Mouse (Mus musculus): ENCODE results near the gene Cyb561a3. TPM values are rescaled to one million over a fixed set of nuclear protein-coding genes. Genes with fewer than 3 reads are reported as not detected.

Gene Cyb561a3
- polyA plus RNA-seq, 1 experiment from 2014 or later: 22.6 TPM

- H3K4me2 ChIP-seq (ENCODE audit: low read depth, low read length): no peak overlapping the region
- H3K4me1 ChIP-seq (ENCODE audit: control insufficient read depth, insufficient read depth, low read length): no peaks in the 10 kb centered on the region; the same call in 1 of the 2 replicates
- no peaks in the 10 kb centered on the region for H3K27me3 ChIP-seq (ENCODE audit: control insufficient read depth, insufficient read depth, low read length)
- no peaks in the 10 kb centered on the region for H3K9me3 ChIP-seq (replicated peaks; ENCODE audit: control insufficient read depth, low read length)
- peak overlapping the region; percentile 70 for H3K27ac ChIP-seq (ENCODE audit: low read length)
- ATAC-seq (ENCODE audit: insufficient read depth, low FRiP score): peak; percentile 44; the same call in 1 of the 2 replicates
- H3K4me3 ChIP-seq (replicated peaks; ENCODE audit: low read length): no peak overlapping the region
- H3K9ac ChIP-seq (ENCODE audit: low read length): peak overlapping the region; percentile 19; the same call in 1 of the 2 replicates
- H3K36me3 ChIP-seq (ENCODE audit: control insufficient read depth, insufficient read depth, low read length): no peaks in the 10 kb centered on the region
- 49% methylated on average over 6 of the region's 6 CpGs for WGBS
Measured at GRCm38 (mm10) chr19:10561558-10562314, 15.2 kb upstream of the Cyb561a3 start.

DNA sequence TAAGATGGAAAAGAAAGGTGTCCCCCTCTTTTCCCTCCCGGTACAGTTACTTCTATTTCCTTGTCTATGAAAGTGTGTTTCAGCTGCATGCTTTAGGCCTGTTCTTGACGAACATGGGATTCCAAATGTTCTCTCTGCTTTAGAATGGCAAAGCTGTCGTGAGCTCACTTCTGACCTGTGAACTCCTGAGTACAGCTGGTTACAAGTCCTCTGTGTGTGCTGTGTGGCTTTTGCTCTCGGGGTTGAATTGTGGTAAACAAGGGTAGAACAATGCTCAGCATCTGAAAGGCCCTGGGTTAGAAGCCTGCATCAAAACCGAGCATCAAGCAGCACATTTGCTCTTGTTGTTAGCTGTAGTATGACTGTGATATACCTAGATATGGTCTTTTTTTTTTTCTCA is 14.6 kb upstream of the Cyb561a3 start:
- H3K4me3 ChIP-seq (replicated peaks; ENCODE audit: low read length): no peak overlapping the region
- H3K9me3 ChIP-seq (replicated peaks; ENCODE audit: control insufficient read depth, low read length): no peaks in the 10 kb centered on the region
- no peak for ATAC-seq (ENCODE audit: insufficient read depth, low FRiP score)
- no peaks in the 10 kb centered on the region for H3K4me1 ChIP-seq (ENCODE audit: control insufficient read depth, insufficient read depth, low read length)
- no peaks in the 10 kb centered on the region for H3K36me3 ChIP-seq (ENCODE audit: control insufficient read depth, insufficient read depth, low read length)
- H3K4me2 ChIP-seq (ENCODE audit: low read depth, low read length): no peak overlapping the region
- H3K27ac ChIP-seq (ENCODE audit: low read length): no peak overlapping the region; the same call in none of the 2 replicates
- 57% methylated on average over 5 of the region's 5 CpGs for WGBS
- no peaks in the 10 kb centered on the region for H3K27me3 ChIP-seq (ENCODE audit: control insufficient read depth, insufficient read depth, low read length)
- no peak overlapping the region for H3K9ac ChIP-seq (ENCODE audit: low read length)

GRCm38 (mm10) chr19:10564278-10564677 is 12.7 kb upstream of the Cyb561a3 start:
- Histone ChIP-seq H3K27ac (ENCODE audit: low read length) (no peak overlapping the region), H3K4me2 (ENCODE audit: low read depth, low read length) (no peak overlapping the region), H3K4me3 (replicated peaks; ENCODE audit: low read length) (no peak overlapping the region), H3K36me3 (ENCODE audit: control insufficient read depth, insufficient read depth, low read length) (no peaks in the 10 kb centered on the region), H3K27me3 (ENCODE audit: control insufficient read depth, insufficient read depth, low read length) (no peaks in the 10 kb centered on the region), H3K4me1 (ENCODE audit: control insufficient read depth, insufficient read depth, low read length) (no peaks in the 10 kb centered on the region), H3K9me3 (replicated peaks; ENCODE audit: control insufficient read depth, low read length) (no peaks in the 10 kb centered on the region), H3K9ac (ENCODE audit: low read length) (no peak overlapping the region)
- no peak for ATAC-seq (ENCODE audit: insufficient read depth, low FRiP score)
- WGBS: 77% methylated on average over 6 of the region's 6 CpGs

DNA sequence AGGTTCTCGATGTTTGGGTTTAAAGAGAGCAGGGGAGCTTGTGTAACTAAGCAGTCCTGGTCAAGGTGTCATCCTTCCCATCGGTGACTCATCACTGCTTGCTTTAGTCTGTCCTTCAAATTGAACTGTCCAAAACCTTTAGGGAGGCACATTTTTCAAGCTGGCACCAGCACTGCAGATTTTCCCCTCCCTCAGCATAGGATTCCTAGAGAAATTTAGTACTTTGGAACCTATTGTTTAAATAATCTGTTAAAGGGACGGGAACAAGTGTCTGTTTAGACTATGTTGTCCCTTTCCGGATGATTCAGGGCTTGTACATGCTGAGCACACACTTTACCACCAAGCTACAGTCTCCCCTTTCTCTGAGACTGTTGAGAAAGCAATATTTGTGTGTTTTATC is 11.8 kb upstream of the Cyb561a3 start:
- no peaks in the 10 kb centered on the region for H3K27me3 ChIP-seq (ENCODE audit: control insufficient read depth, insufficient read depth, low read length)
- no peak overlapping the region for H3K9ac ChIP-seq (ENCODE audit: low read length)
- no peak overlapping the region for H3K4me3 ChIP-seq (replicated peaks; ENCODE audit: low read length)
- H3K9me3 ChIP-seq (replicated peaks; ENCODE audit: control insufficient read depth, low read length): no peaks in the 10 kb centered on the region
- H3K4me2 ChIP-seq (ENCODE audit: low read depth, low read length): no peak overlapping the region
- WGBS: 55% methylated on average over 4 of the region's 4 CpGs
- H3K36me3 ChIP-seq (ENCODE audit: control insufficient read depth, insufficient read depth, low read length): no peaks in the 10 kb centered on the region
- no peak for ATAC-seq (ENCODE audit: insufficient read depth, low FRiP score)
- no peaks in the 10 kb centered on the region for H3K4me1 ChIP-seq (ENCODE audit: control insufficient read depth, insufficient read depth, low read length)
- no peak overlapping the region for H3K27ac ChIP-seq (ENCODE audit: low read length)

DNA sequence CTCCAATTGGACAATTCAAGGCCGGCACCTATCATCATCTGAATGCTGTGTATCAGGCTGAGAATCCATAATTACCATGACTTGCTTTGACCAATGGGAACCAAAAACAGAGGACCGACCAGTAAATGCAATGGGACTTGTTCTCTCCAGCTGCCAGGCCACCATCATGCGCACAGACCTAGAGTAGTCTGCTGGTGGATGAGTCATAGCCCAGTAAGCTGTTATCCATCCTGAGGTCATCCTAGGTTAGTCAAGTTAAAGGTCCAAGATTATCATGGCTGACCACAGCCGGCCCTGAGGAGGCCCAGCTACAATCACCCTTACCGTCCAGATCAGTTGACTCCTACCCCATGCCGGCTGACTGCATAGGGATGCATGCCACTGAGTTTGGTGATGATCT is 7.3 kb upstream of the Cyb561a3 start:
- Histone ChIP-seq H3K27ac (ENCODE audit: low read length) (no peak overlapping the region), H3K27me3 (ENCODE audit: control insufficient read depth, insufficient read depth, low read length) (no peaks in the 10 kb centered on the region), H3K36me3 (ENCODE audit: control insufficient read depth, insufficient read depth, low read length) (peaks cover 10% of the 10 kb centered on the region), H3K4me2 (ENCODE audit: low read depth, low read length) (no peak overlapping the region), H3K9me3 (replicated peaks; ENCODE audit: control insufficient read depth, low read length) (no peaks in the 10 kb centered on the region), H3K4me1 (ENCODE audit: control insufficient read depth, insufficient read depth, low read length) (no peaks in the 10 kb centered on the region), H3K4me3 (replicated peaks; ENCODE audit: low read length) (no peak overlapping the region), H3K9ac (ENCODE audit: low read length) (no peak overlapping the region)
- no peak for ATAC-seq (ENCODE audit: insufficient read depth, low FRiP score)
- WGBS: 94% methylated on average over 6 of the region's 6 CpGs

- Histone ChIP-seq H3K27me3 (ENCODE audit: control insufficient read depth, insufficient read depth, low read length) (no peaks in the 10 kb centered on the region), H3K36me3 (ENCODE audit: control insufficient read depth, insufficient read depth, low read length) (no peaks in the 10 kb centered on the region), H3K9me3 (replicated peaks; ENCODE audit: control insufficient read depth, low read length) (no peaks in the 10 kb centered on the region), H3K4me2 (ENCODE audit: low read depth, low read length) (no peak overlapping the region), H3K4me1 (ENCODE audit: control insufficient read depth, insufficient read depth, low read length) (peaks cover 11% of the 10 kb centered on the region), H3K4me3 (replicated peaks; ENCODE audit: low read length) (no peak overlapping the region), H3K27ac (ENCODE audit: low read length) (no peak overlapping the region), H3K9ac (ENCODE audit: low read length) (no peak overlapping the region)
- WGBS: 80% methylated on average over 3 of the region's 3 CpGs
- ATAC-seq (ENCODE audit: insufficient read depth, low FRiP score): no peak
Measured at GRCm38 (mm10) chr19:10580102-10580501, 3.1 kb downstream of the Cyb561a3 start.

DNA sequence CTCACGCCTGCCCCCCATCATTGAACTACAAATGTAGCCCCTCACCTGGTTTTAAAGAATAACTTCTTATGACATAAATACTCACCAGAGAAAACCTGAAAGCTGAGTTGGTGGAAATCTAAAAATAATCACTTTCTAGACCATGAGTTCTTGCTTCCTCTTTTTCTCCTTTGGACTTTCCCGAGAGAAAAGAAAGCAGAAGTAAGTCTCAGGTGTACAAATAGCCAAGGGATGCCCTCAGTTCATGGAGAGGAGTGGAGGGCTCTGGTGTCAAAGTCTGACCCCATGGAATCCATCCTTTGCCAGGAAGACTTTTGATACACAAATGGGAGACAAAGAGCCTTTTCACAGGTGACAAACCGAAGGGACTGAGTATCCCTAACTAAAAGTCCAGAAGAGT is 3.8 kb downstream of the Cyb561a3 start:
- ATAC-seq (ENCODE audit: insufficient read depth, low FRiP score): no peak
- Histone ChIP-seq H3K9ac (ENCODE audit: low read length) (no peak overlapping the region), H3K36me3 (ENCODE audit: control insufficient read depth, insufficient read depth, low read length) (no peaks in the 10 kb centered on the region), H3K9me3 (replicated peaks; ENCODE audit: control insufficient read depth, low read length) (no peaks in the 10 kb centered on the region), H3K4me2 (ENCODE audit: low read depth, low read length) (no peak overlapping the region), H3K27me3 (ENCODE audit: control insufficient read depth, insufficient read depth, low read length) (no peaks in the 10 kb centered on the region), H3K4me1 (ENCODE audit: control insufficient read depth, insufficient read depth, low read length) (peaks cover 11% of the 10 kb centered on the region), H3K27ac (ENCODE audit: low read length) (no peak overlapping the region), H3K4me3 (replicated peaks; ENCODE audit: low read length) (no peak overlapping the region)
- WGBS: 79% methylated on average over 3 of the region's 3 CpGs

- WGBS: 86% methylated on average over 6 of the region's 6 CpGs
- H3K4me2 ChIP-seq (ENCODE audit: low read depth, low read length): no peak overlapping the region
- no peak for ATAC-seq (ENCODE audit: insufficient read depth, low FRiP score)
Measured at GRCm38 (mm10) chr19:10581984-10582383, 5.0 kb downstream of the Cyb561a3 start.

DNA sequence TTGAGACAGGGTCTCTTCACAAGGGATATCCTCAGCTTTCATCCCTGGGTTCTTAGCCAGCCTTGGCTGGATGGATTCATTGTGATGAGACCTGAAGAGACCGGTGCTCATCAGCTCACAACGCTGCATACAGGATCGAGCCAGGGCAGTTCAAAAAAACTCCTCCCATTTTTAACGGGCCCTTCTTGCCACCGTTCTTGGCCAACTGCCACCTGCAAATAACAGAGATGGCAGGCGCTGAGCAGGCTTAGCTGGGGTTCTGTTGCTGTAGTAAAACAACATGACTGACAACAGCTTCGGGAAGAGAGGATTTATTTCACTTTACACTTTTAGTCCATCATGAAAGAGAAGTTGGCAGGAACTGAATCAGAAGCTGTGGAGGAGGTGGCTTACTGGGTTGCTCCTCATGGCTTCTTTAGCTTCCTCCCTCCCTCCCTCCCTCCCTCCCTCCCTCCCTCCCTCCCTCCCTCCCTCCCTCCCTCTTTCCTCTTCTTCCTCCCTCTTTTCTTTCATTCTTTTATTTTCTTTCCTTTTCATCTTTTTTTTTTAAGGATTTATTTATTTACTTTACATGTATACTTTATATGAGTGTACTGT is 6.7 kb downstream of the Cyb561a3 start:
- H3K4me3 ChIP-seq (replicated peaks; ENCODE audit: low read length): no peak overlapping the region
- H3K9ac ChIP-seq (ENCODE audit: low read length): no peak overlapping the region
- H3K27me3 ChIP-seq (ENCODE audit: control insufficient read depth, insufficient read depth, low read length): no peaks in the 10 kb centered on the region
- H3K27ac ChIP-seq (ENCODE audit: low read length): no peak overlapping the region
- no peak for ATAC-seq (ENCODE audit: insufficient read depth, low FRiP score)
- H3K4me2 ChIP-seq (ENCODE audit: low read depth, low read length): no peak overlapping the region
- WGBS: 63% methylated on average over 7 of the region's 7 CpGs
- H3K36me3 ChIP-seq (ENCODE audit: control insufficient read depth, insufficient read depth, low read length): no peaks in the 10 kb centered on the region
- H3K9me3 ChIP-seq (replicated peaks; ENCODE audit: control insufficient read depth, low read length): no peaks in the 10 kb centered on the region
- H3K4me1 ChIP-seq (ENCODE audit: control insufficient read depth, insufficient read depth, low read length): 0 out of 2 replicates have a peak, but pooled peaks cover 1% of the 10 kb centered on the region

More at GRCm38 (mm10) chr19:10581984-10582383, 5.0 kb downstream of the Cyb561a3 start:
- no peak overlapping the region for H3K27ac ChIP-seq (ENCODE audit: low read length)
- H3K27me3 ChIP-seq (ENCODE audit: control insufficient read depth, insufficient read depth, low read length): no peaks in the 10 kb centered on the region
- no peaks in the 10 kb centered on the region for H3K9me3 ChIP-seq (replicated peaks; ENCODE audit: control insufficient read depth, low read length)
- no peak overlapping the region for H3K9ac ChIP-seq (ENCODE audit: low read length)
- H3K4me1 ChIP-seq (ENCODE audit: control insufficient read depth, insufficient read depth, low read length): peaks cover 7% of the 10 kb centered on the region; the same call in 1 of the 2 replicates
- H3K36me3 ChIP-seq (ENCODE audit: control insufficient read depth, insufficient read depth, low read length): no peaks in the 10 kb centered on the region
- no peak overlapping the region for H3K4me3 ChIP-seq (replicated peaks; ENCODE audit: low read length)

All from stomach, embryonic 16.5 days (tissue).